Mouse (Mus musculus) lung, embryonic 15.5 days (tissue): ENCODE measurements around the gene Ehbp1. TPM values are rescaled to one million over a fixed set of nuclear protein-coding genes. Genes with fewer than 3 reads are reported as not detected.

Experiments
- ATAC-seq: fragments of 200-750 bp; cut with Nextera tagmentation; 2 replicates; pipeline ENCODE4 v1.8.0; 2017; ENCODE audit warnings: moderate number of reproducible peaks, borderline replicate concordance; ENCODE audit not compliant: low FRiP score, low TSS enrichment; ENCODE audit errors: extremely low read depth
- H3K27ac ChIP-seq: fragments of 300-500 bp; sonication (generic); 2 replicates; pipeline ENCODE4 v1.5.1; 2015; ENCODE audit warnings: moderate library complexity, mild to moderate bottlenecking, inconsistent platforms
- H3K27me3 ChIP-seq: fragments of 300-500 bp; sonication (generic); 2 replicates; pipeline ENCODE4 v1.6.1; 2015; ENCODE audit warnings: inconsistent platforms
- H3K36me3 ChIP-seq: fragments of 300-500 bp; sonication (generic); 2 replicates; pipeline ENCODE4 v1.6.1; 2015; ENCODE audit warnings: inconsistent platforms
- H3K4me1 ChIP-seq: fragments of 300-500 bp; sonication (generic); 2 replicates; pipeline ENCODE4 v1.6.1; 2015; ENCODE audit warnings: inconsistent platforms
- H3K4me2 ChIP-seq: fragments of 300-500 bp; sonication (generic); 2 replicates; pipeline ENCODE4 v1.6.1; 2015; ENCODE audit warnings: inconsistent platforms, mild to moderate bottlenecking, moderate library complexity
- H3K4me3 ChIP-seq: fragments of 300-500 bp; sonication (generic); 2 replicates; pipeline ENCODE4 v1.5.1; 2015; ENCODE audit warnings: mild to moderate bottlenecking, inconsistent platforms
- H3K9ac ChIP-seq: fragments of 300-500 bp; sonication (generic); 2 replicates; pipeline ENCODE4 v1.6.1; 2015; ENCODE audit warnings: inconsistent platforms
- H3K9me3 ChIP-seq: fragments of 300-500 bp; sonication (generic); 2 replicates; pipeline ENCODE4 v1.6.1; 2016; ENCODE audit warnings: inconsistent platforms
- WGBS: fragments of 180-500 bp; shearing (Covaris S2); methylation state at CpG from one replicate; pipeline ENCODE4 v1.1.7; 2015; 5-methylcytosine and 5-hydroxymethylcytosine counted together
- polyA plus RNA-seq: library from polyadenylated mRNA; unstranded; fragments of >200 nt; fragmentation: Nextera tagmentation; extraction: Ambion mirVana; gene quantifications from 2 replicates; pipeline ENCODE4 v1.2.1, GENCODE M21; 2015

Gene Ehbp1
- polyA plus RNA-seq, 1 experiment from 2014 or later = 11.2 TPM

GRCm38 (mm10) chr11:21996661-21997560, 345.2 kb downstream of the Ehbp1 start:
- no peak for ATAC-seq
- Histone ChIP-seq H3K4me1 (peaks cover 41% of the 10 kb centered on the region), H3K4me2 (peak overlapping the region; percentile 51), H3K9me3 (no peaks in the 10 kb centered on the region), H3K9ac (no peak overlapping the region), H3K27ac (no peak overlapping the region), H3K4me3 (peak overlapping the region; percentile 31), H3K36me3 (no peaks in the 10 kb centered on the region), H3K27me3 (peaks cover 94% of the 10 kb centered on the region)
- under 1% methylated on average over 58 of the region's 63 CpGs for WGBS

DNA sequence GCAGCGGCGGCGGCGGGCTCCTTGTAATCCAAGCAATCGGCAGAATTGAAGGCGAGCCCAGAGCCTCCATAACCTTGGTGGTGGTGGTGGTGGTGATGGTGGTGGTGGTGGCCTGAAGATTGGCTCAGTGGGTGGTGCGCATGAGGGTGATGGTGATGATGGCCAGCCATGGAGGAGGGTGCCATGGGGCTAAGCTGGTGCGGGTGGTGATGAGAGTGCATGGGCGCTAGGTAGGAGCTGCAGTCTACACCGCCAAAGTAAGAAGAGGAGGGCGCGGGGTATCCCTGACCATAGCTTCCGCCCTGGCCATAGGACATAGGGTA, 345.8 kb downstream of the Ehbp1 start:
- Histone ChIP-seq H3K27me3 (peaks cover 92% of the 10 kb centered on the region), H3K4me1 (peaks cover 35% of the 10 kb centered on the region), H3K9me3 (no peaks in the 10 kb centered on the region), H3K9ac (no peak overlapping the region), H3K4me2 (peak overlapping the region; percentile 51), H3K4me3 (peak overlapping the region; percentile 31), H3K27ac (no peak overlapping the region), H3K36me3 (no peaks in the 10 kb centered on the region)
- 4% methylated on average over 13 of the region's 13 CpGs for WGBS
- ATAC-seq = no peak

- no peak overlapping the region for H3K9ac ChIP-seq
- 4% methylated on average over 27 of the region's 27 CpGs for WGBS
- peaks cover 29% of the 10 kb centered on the region for H3K4me1 ChIP-seq
- no peak overlapping the region for H3K4me3 ChIP-seq
- H3K27me3 ChIP-seq = peaks cover 92% of the 10 kb centered on the region
- no peaks in the 10 kb centered on the region for H3K36me3 ChIP-seq
- no peak overlapping the region for H3K4me2 ChIP-seq
- no peaks in the 10 kb centered on the region for H3K9me3 ChIP-seq
- H3K27ac ChIP-seq = no peak overlapping the region
- ATAC-seq = no peak
These were observed 346.4 kb downstream of the Ehbp1 start for GRCm38 (mm10) chr11:21995534-21996324.

DNA sequence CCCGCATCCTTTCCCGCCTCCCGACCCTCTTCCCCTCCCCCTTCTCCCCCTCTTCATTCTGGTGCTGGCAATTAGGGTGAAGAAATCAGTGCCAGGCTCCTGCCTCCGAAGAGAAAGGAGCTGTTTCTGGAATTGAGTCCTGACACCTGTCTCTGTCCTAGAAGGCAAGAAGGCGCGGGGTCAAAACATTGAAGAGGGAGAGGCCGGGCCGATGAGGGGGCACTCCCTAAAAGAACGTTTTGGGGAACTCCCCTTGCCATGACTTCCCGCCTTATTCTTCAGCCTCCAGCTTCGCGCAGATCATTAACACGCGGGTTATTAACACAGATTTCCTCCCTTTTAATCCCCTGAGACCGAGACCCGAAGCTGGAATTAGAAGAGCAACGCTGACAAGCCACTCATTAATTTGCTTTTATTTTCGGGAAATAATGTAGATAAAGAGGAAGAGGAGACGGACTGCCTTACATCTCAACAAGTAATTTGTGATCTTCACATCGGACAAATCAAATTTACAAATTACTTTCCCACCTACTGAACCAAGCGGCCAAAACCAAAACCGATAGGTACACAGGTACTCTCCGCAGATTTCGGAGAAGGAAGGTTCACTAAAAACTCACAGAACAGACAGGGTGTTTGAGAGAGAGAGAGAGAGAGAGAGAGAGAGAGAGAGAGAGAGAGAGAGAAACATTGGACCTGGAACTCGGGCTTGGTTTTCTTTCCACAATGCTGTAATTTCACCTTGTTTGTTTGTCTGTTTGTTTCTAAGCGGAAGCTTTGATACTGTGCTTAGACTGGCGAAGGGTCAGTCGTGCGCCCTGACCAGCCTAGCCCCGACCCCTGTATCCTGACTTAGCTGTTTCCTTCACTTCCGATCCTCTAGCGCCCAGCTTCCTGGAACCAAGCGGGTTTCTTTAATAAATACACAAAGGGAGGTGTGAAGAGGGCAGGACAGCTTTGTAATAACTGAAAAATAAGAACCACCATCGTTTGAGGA, 347.4 kb downstream of the Ehbp1 start:
- no peak overlapping the region for H3K9ac ChIP-seq
- H3K4me3 ChIP-seq = no peak overlapping the region
- no peak overlapping the region for H3K27ac ChIP-seq
- no peak for ATAC-seq
- peaks cover 26% of the 10 kb centered on the region for H3K4me1 ChIP-seq
- no peaks in the 10 kb centered on the region for H3K9me3 ChIP-seq
- no peak overlapping the region for H3K4me2 ChIP-seq
- H3K36me3 ChIP-seq = no peaks in the 10 kb centered on the region
- peaks cover 86% of the 10 kb centered on the region for H3K27me3 ChIP-seq
- 3% methylated on average over 34 of the region's 34 CpGs for WGBS

DNA sequence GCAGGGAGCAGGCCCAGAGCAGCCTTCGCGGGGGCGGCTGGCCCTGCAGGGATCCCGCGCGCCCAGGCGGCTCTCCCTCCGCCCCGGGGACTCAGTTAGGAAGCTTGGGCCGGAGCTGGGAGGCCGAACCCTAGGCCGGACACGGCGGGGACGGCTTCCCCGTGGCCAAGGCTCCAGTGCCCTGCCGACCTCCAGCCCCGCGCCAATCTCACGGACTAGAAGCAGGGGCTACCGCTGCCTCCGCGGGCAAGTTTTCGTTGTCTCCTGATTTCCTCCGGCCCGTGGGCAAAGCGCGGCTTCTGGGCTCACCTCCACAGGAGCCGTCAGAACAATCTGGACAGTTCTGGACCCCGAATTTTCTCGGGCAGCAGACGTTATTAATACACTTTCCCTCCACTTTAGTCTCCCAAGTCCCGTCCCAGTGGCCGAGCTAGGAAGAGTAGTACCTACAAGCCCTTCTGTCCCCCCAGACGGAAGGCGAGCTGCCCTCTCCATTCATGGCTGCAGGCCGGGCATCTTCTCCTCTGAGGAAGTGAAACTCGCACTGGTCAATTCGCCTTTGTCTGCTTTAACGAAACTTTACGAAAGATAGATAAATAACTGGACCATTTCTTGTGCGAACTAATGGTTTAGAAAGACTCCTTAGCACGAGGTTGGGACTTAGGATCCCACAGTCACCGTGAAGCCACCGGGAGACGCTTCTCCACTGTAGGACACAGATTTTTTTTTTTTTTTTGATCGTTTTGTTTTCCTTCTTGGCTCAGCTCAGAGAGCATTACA, 348.3 kb downstream of the Ehbp1 start:
- no peaks in the 10 kb centered on the region for H3K9me3 ChIP-seq
- no peak overlapping the region for H3K27ac ChIP-seq
- WGBS = 1% methylated on average over 38 of the region's 47 CpGs
- no peaks in the 10 kb centered on the region for H3K36me3 ChIP-seq
- H3K4me1 ChIP-seq = peaks cover 26% of the 10 kb centered on the region
- peaks cover 86% of the 10 kb centered on the region for H3K27me3 ChIP-seq
- peak; percentile 44; the same call in 1 of the 2 replicates for ATAC-seq
- peak overlapping the region; percentile 14; the same call in 1 of the 2 replicates for H3K4me2 ChIP-seq
- no peak overlapping the region for H3K9ac ChIP-seq
- H3K4me3 ChIP-seq = no peak overlapping the region

DNA sequence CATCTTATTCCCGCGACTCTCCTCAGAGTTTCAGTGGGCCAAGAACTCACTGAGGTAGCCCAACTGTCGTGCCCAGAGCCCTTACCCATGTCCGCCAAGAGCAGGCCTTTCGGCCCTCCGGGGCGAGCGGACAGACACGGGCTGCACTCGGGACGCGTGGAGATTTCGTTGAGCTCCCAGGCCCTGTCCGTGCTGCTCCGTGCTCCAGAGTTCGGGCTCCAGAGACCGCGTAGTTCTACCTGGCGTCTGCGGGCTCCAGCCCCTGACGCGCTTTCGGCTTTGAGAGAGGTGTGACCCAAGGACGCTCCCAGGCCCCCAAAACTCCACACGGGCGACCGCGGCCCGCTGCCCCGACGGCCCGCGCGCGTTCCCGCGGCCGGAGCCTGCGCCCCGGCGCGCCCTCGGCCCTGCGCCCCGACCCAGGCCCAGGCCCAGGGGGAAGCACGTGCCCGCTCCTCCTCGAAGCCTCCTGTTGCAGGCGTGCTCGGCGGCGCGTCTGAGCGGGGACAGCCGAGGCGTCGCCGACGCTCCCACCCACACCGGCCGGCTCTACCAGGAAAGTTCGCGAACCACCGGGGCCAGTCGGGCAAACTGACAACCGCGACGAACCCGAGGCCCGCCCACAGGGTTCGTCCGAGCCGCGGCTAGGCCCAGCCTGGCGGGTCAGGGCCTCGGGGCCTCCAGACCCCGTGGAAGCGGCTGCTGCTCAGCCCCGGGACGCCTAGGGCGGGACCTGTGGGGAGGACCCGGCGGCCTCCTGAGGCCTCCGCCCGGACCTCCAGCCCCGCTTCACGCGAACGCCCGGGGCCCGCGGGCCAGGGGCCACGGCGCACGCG, 349.1 kb downstream of the Ehbp1 start:
- peak; percentile 15; the same call in 1 of the 2 replicates for ATAC-seq
- peak overlapping the region; percentile 14; the same call in 1 of the 2 replicates for H3K4me2 ChIP-seq

GRCm38 (mm10) chr11:21988398-21988946, 353.6 kb downstream of the Ehbp1 start:
- Histone ChIP-seq H3K9ac (no peak overlapping the region), H3K4me2 (no peak overlapping the region), H3K4me3 (no peak overlapping the region), H3K9me3 (no peaks in the 10 kb centered on the region), H3K36me3 (no peaks in the 10 kb centered on the region), H3K27me3 (peaks cover 69% of the 10 kb centered on the region), H3K4me1 (peaks cover 8% of the 10 kb centered on the region; the same call in 1 of the 2 replicates), H3K27ac (no peak overlapping the region)
- no peak for ATAC-seq
- 90% methylated on average over 1 of the region's 1 CpGs for WGBS

More for the DNA sequence above, 349.1 kb downstream of the Ehbp1 start:
- no peaks in the 10 kb centered on the region for H3K36me3 ChIP-seq
- H3K9ac ChIP-seq = no peak overlapping the region
- no peaks in the 10 kb centered on the region for H3K9me3 ChIP-seq
- WGBS = 2% methylated on average over 91 of the region's 96 CpGs
- peaks cover 22% of the 10 kb centered on the region for H3K4me1 ChIP-seq
- peaks cover 86% of the 10 kb centered on the region for H3K27me3 ChIP-seq
- H3K4me3 ChIP-seq = peak overlapping the region; percentile 13; the same call in 1 of the 2 replicates
- no peak overlapping the region for H3K27ac ChIP-seq

DNA sequence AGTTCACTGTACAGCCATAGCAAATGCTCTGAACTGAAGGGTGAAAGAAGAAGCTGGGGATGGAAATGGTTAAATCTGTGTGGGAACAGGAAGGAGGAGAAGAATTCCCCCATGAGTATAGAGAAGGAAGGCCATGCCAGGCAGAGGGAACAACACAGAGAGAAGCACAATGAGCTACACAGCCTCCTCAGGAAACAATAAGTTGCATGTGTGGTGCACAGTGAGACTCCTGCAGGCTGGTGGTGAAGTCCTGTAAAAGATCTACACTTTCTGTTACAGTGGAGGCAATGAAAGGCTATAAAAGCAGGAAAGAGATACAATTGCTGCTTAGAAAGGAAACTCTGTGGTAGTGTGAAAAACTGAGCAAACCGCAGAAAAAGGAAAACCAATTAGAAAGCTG, 357.0 kb downstream of the Ehbp1 start:
- Histone ChIP-seq H3K27ac (no peak overlapping the region), H3K27me3 (peaks cover 48% of the 10 kb centered on the region), H3K4me3 (no peak overlapping the region), H3K36me3 (no peaks in the 10 kb centered on the region), H3K4me2 (no peak overlapping the region), H3K9me3 (no peaks in the 10 kb centered on the region), H3K4me1 (no peaks in the 10 kb centered on the region), H3K9ac (no peak overlapping the region)
- WGBS = 65% methylated on average over 1 of the region's 1 CpGs
- ATAC-seq = no peak

- ATAC-seq = no peak
These were observed 368.0 kb downstream of the Ehbp1 start for GRCm38 (mm10) chr11:21974005-21974531.

DNA sequence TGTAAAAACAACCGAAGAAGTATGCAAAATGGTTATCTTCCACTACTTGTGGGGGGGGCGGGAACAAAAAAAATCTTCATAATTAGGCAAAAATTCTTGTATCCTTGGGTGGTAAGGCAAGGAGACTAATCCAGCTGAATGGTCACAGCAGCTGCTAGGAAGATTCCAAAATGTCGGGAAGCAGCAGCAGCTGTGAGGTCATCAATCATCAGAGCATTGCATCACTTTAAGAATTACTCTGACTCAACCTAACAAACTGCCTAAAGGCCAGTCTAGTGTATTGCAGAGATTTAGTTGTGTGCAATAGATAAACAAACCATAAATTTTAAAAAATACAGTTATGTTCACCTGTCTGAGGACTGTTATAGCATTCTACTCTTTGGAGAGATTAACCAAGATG, 368.5 kb downstream of the Ehbp1 start:
- Histone ChIP-seq H3K9ac (no peak overlapping the region), H3K9me3 (no peaks in the 10 kb centered on the region), H3K36me3 (no peaks in the 10 kb centered on the region), H3K27me3 (no peaks in the 10 kb centered on the region), H3K4me3 (no peak overlapping the region), H3K27ac (no peak overlapping the region), H3K4me2 (no peak overlapping the region), H3K4me1 (no peaks in the 10 kb centered on the region)
- 51% methylated on average over 3 of the region's 3 CpGs for WGBS
- ATAC-seq = no peak

More at GRCm38 (mm10) chr11:21974005-21974531, 368.0 kb downstream of the Ehbp1 start:
- no peaks in the 10 kb centered on the region for H3K36me3 ChIP-seq
- H3K4me2 ChIP-seq = no peak overlapping the region
- no peak overlapping the region for H3K4me3 ChIP-seq
- no peaks in the 10 kb centered on the region for H3K9me3 ChIP-seq
- no peak overlapping the region for H3K27ac ChIP-seq
- 70% methylated on average over 5 of the region's 5 CpGs for WGBS
- no peaks in the 10 kb centered on the region for H3K4me1 ChIP-seq
- H3K9ac ChIP-seq = no peak overlapping the region
- no peaks in the 10 kb centered on the region for H3K27me3 ChIP-seq
